Mouse (Mus musculus): ENCODE data around the gene Nfkb1.

Gene Nfkb1

DNA sequence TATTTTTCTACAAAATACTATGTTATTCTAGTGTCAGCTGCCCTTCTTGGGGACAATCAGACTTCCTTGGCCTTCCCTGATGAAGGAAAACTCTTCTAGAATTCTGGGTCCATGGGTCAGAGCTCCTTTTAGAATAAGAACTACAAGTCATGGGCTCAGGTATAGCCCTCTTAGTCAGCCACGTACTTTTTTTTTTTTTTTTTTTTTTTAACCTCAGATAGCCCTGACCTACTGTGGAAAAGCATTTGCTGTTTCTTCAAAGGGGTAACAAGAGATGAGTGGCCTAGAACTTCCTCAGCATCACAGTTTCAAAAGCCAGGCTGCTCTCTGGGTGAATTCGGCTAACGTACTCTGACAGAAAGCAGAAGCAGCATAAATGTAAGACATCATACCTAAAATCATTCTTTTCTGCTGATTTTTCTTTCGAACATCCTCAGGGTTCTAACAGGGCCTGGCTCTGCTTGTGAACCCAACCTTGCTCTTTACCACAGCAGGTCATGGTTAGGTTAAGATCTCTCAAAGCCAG lies 61.5 kb downstream of the Nfkb1 start:
- no peak for DNase-seq

- no peak for DNase-seq
These were observed 62.6 kb downstream of the Nfkb1 start for GRCm38 (mm10) chr3:135628706-135629169.

- DNase-seq, result no peak
These were observed 63.2 kb downstream of the Nfkb1 start for GRCm38 (mm10) chr3:135628000-135628705.

- DNase-seq, result no peak
These were observed 66.1 kb downstream of the Nfkb1 start for GRCm38 (mm10) chr3:135625290-135625689.

- DNase-seq, result no peak
These were observed 74.6 kb downstream of the Nfkb1 start for GRCm38 (mm10) chr3:135616730-135617129.

DNA sequence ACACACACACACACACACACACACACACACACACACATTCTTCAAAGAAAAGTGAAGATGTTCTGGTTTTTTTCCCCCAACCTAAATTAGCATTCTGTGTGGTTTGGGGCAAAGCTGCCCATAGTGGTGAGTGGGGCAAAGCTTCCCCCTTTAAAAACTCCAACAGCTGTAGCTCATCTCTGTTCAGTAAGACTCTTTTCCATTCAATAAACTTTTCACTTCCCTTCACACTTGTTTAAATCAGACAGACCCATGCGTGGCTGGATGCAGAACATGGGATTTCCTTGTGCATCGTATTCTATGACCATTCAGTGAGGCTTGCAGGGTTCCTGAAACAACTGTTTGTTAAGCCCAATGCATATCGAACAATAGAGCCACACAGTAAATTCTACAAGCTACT lies 77.0 kb downstream of the Nfkb1 start:
- DNase-seq, result no peak

- DNase-seq, result no peak
These were observed 81.1 kb downstream of the Nfkb1 start for GRCm38 (mm10) chr3:135610221-135610620.

- DNase-seq, result peak in 1 of 2 experiments; percentile 51
These were observed 83.5 kb downstream of the Nfkb1 start for GRCm38 (mm10) chr3:135607660-135608473.

GRCm38 (mm10) chr3:135607021-135607420 lies 84.3 kb downstream of the Nfkb1 start:
- no peak for DNase-seq

GRCm38 (mm10) chr3:135606592-135606991 lies 84.8 kb downstream of the Nfkb1 start:
- no peak for DNase-seq

GRCm38 (mm10) chr3:135605474-135605873 lies 85.9 kb downstream of the Nfkb1 start:
- no peak for DNase-seq

DNA sequence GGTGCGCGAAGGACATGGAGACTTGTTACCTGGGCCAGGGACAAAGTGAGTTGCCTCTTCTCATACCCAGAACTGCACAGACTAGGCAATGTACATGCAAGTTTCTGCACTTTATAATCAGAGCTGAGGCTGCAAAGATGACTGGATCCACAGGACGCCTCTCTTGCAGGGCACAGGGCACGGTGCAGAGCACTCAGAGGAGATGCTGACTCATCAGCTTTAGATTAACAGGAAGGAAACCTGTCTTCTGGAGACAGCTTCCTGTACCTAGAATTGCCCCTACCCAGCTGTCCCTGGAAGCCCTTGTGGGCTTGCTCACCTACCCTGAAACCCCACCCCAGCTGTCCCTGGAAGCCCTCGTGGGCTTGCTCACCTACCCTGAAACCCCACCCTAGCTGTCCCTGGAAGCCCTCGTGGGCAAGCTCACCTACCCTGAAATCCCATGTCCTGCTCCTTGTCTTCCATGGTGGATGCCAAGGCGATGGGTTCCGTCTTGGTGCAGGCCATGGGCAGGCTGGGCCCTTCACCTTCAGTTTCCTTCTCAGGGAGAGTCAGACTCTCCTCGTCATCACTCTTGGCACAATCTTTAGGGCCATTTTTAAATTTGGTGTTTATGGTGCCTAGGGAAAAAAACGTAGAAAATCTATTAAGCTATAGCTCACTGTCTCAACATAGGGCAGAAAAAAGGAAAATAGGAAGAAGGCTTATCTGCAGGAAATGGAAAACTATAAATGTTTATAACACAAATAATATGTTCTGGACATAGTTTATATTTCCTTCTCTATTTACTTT lies 86.5 kb downstream of the Nfkb1 start:
- DNase-seq, result no peak

- no peak for DNase-seq
These were observed 88.6 kb downstream of the Nfkb1 start for GRCm38 (mm10) chr3:135602731-135603130.

DNA sequence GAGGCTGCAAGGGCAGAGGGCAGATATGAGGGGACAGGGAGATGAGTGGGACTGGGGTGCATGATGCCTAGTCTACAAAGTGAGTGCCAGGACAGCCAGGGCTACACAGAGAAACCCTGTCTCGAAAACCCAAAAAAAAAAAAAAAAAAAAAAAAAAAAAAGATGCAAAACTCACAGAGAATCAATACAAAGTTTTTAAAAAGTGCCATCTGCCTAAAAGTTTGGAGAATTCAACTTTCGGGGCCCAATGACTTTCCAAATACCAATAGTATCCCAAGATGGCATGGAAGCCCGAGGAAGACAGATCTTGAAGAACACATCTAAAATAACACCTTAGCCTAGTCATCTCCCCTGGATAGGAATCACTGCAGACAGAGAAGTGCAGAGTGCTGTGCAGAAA lies 93.0 kb downstream of the Nfkb1 start:
- no peak for DNase-seq

DNA sequence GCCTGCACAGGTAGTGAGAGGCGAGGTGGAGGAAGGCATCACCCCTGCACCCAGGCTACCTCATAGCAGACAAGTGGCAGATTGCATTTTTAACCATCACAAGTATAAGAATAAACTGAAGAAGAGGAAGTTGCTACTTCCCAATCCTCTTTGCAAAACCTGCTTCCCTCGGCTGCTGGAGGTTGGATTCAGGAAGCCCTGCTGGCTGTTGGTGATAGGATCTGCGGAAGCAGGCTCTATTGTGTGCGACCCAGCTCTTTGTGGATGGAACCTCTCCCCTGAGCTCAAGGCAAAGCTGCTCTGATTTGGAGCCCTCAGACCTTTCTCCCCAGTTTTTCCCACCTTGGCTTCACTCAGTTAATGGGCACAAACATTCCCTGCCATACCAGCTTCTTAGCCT lies 94.3 kb downstream of the Nfkb1 start:
- DNase-seq, result no peak

DNA sequence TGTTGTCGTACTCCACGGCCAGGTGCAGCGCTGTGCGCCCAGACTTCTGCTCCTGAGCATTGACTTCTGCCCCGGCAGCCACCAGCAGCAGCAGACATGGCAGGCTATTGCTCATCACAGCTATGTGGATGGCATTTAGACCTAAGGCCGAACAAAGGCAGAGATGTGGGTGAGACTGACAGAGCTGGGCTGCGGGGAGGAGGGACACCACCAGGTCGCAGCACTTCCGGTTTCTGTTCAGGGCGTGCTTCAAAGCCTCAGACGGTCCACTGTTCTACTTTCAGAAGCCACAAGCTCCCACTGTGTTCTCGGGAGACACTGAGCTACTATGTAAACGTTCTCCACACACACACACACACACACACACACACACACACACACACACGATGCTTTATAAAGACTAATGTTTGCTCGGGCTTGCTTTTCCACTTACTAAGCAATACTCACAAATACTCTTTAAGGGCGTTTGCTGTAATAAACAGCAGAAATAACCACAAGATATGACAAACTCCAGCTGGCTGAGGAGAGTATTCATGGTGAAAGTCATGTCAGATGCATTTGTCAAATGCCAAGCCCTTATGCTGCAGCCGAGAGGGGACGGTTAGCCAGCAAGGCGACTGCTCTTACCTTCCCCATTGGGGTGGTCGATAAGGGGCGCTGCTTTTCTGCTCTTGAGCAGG lies 97.0 kb downstream of the Nfkb1 start:
- DNase-seq, result peak in 1 of 2 experiments; percentile 40

GRCm38 (mm10) chr3:135592011-135592410 lies 99.3 kb downstream of the Nfkb1 start:
- no peak for DNase-seq

GRCm38 (mm10) chr3:135591376-135591775 lies 100.0 kb downstream of the Nfkb1 start:
- no peak for DNase-seq

- no peak for DNase-seq
These were observed 100.9 kb downstream of the Nfkb1 start for GRCm38 (mm10) chr3:135590471-135590870.

GRCm38 (mm10) chr3:135586471-135586880 lies 104.9 kb downstream of the Nfkb1 start:
- no peak for DNase-seq

- DNase-seq, result no peak
These were observed 105.3 kb downstream of the Nfkb1 start for GRCm38 (mm10) chr3:135586060-135586459.

- DNase-seq, result no peak
These were observed 105.9 kb downstream of the Nfkb1 start for GRCm38 (mm10) chr3:135585482-135585881.
